In the genomic region with DNA sequence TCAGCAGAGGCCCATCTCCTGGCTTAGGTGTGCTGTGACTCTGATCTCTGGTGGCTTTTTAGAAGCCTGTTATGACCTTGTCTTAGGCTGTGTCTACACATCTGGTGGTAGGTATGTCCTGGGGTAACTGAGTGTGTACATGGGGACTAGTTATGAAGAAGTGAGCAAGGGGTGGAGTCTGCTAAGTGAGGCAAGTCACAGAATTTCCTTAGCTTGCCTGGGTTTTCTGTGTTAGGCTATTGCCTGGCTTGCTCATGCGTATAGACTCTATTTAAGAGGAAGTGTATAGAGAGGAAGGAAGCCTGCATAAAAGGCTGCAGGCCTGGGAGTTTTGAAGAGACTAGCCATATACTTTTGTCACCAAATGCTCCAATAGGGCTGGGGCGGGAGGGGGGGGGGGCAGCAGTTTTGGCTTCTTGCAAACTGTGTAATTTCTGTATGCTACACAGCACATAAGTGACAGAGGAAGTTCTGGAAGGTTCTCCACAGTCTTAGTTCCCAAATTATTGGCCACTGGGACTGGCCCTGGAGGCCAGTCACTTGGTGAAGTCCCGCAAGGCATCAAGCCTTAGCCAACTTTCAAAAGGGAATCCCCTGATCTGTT, we compare ENCODE assay signal across 8 mouse cellular contexts. TPM values are rescaled to one million over a fixed set of nuclear protein-coding genes. Genes with fewer than 3 reads are reported as not detected.
DNase-seq lines count a peak whose midpoint lies in the region; ATAC-seq lines count a peak whose summit lies in the region.

No protein-coding gene starts in this region.

- 61% methylated on average over 3 of the region's 3 CpGs for WGBS in embryonic facial prominence, embryonic 10.5 days
- 64% methylated on average over 3 of the region's 3 CpGs for WGBS in hindbrain, embryonic 13.5 days

- ATAC-seq in hindbrain, embryonic 13.5 days (ENCODE audit: low FRiP score): peak; percentile 15; the same call in 1 of the 2 replicates

- H3K36me3 ChIP-seq in embryonic facial prominence, embryonic 10.5 days (replicated peaks): no peaks in the 10 kb centered on the region
- no peaks in the 10 kb centered on the region for H3K36me3 ChIP-seq in hindbrain, embryonic 13.5 days

- H3K27me3 ChIP-seq in embryonic facial prominence, embryonic 10.5 days (replicated peaks; ENCODE audit: low read depth, poor library complexity, severe bottlenecking): peaks cover 32% of the 10 kb centered on the region
- H3K27me3 ChIP-seq in hindbrain, embryonic 13.5 days: peaks cover 7% of the 10 kb centered on the region; the same call in 1 of the 2 replicates

- peak overlapping the region; percentile 83; the same call in 1 of the 2 replicates for H3K27ac ChIP-seq in embryonic facial prominence, embryonic 10.5 days (replicated peaks)
- peak overlapping the region; percentile 18; the same call in 1 of the 2 replicates for H3K27ac ChIP-seq in hindbrain, embryonic 13.5 days

- H3K4me2 ChIP-seq in hindbrain, embryonic 13.5 days: peak overlapping the region; percentile 87

- DNase-seq in adrenal gland, adult (ENCODE audit: inconsistent age in 2 of 2, low spot score in 1 of 2): peak; percentile 6 to 36
- no peak for DNase-seq in adrenal gland, postnatal 25 days
- DNase-seq in embryonic facial prominence, embryonic 10.5 days (ENCODE audit: low spot score): no peak
- peak; percentile 32 for DNase-seq in lung, postnatal 10 days
- peak; percentile 36 to 42 for DNase-seq in spleen, adult 18-20 months
- DNase-seq in urinary bladder, postnatal 10 days (ENCODE audit: low spot score): no peak
- no peak for DNase-seq in cerebellum, adult 9-10 months

- peak overlapping the region; percentile 72 for H3K9ac ChIP-seq in hindbrain, embryonic 13.5 days

- no peaks in the 10 kb centered on the region for H3K9me3 ChIP-seq in embryonic facial prominence, embryonic 10.5 days
- H3K9me3 ChIP-seq in hindbrain, embryonic 13.5 days: no peaks in the 10 kb centered on the region

- H3K4me3 ChIP-seq in embryonic facial prominence, embryonic 10.5 days: peak overlapping the region; percentile 66
- H3K4me3 ChIP-seq in hindbrain, embryonic 13.5 days: peak overlapping the region; percentile 53

- H3K4me1 ChIP-seq in embryonic facial prominence, embryonic 10.5 days: peaks cover 34% of the 10 kb centered on the region
- H3K4me1 ChIP-seq in hindbrain, embryonic 13.5 days (replicated peaks): peaks cover 16% of the 10 kb centered on the region

RNA-seq across cellular contexts. Expression of a gene that starts 0.5 kb away (rescaled TPM):
- 1.2 and 1.9 TPM in 2 replicates for total RNA-seq in adrenal gland, postnatal 25 days (2021)
- 6.0 and 6.1 TPM in 2 replicates for polyA plus RNA-seq in embryonic facial prominence, embryonic 10.5 days (2016; fragmentation: Nextera tagmentation; extraction: Ambion mirVana)
- 3.8 and 4.0 TPM in 2 replicates for polyA plus RNA-seq in hindbrain, embryonic 13.5 days (2015; fragmentation: Nextera tagmentation; extraction: Ambion mirVana)

Comparison
In these comparisons a context has a peak if more than half of its experiments do, and no peak if none do; other contexts are left out.
1. DNase-seq: peak in adrenal gland, adult (2 of 2), lung, postnatal 10 days (single experiment) and spleen, adult 18-20 months (2 of 2); none in adrenal gland, postnatal 25 days (single experiment), embryonic facial prominence, embryonic 10.5 days (single experiment), urinary bladder, postnatal 10 days (single experiment) and cerebellum, adult 9-10 months (single experiment).